Mouse (Mus musculus) midbrain, embryonic 15.5 days (tissue): ENCODE results near the gene Crocc. TPM values are rescaled to one million over a fixed set of nuclear protein-coding genes. Genes with fewer than 3 reads are reported as not detected.

ENCODE experiments used
- ATAC-seq: fragments of 200-750 bp; cut with Nextera tagmentation; replicated peaks from 2 replicates; pipeline ENCODE4 v1.8.0; 2017; ENCODE audit warnings: moderate TSS enrichment
- H3K27ac ChIP-seq: fragments of 300-500 bp; sonication (generic); 2 replicates; pipeline ENCODE4 v1.5.1; 2015; ENCODE audit warnings: mild to moderate bottlenecking, inconsistent platforms
- H3K27me3 ChIP-seq: fragments of 300-500 bp; sonication (generic); replicated peaks from 2 replicates; pipeline ENCODE4 v1.6.1; 2015; ENCODE audit warnings: inconsistent platforms
- H3K36me3 ChIP-seq: fragments of 300-500 bp; sonication (generic); replicated peaks from 2 replicates; pipeline ENCODE4 v1.6.1; 2015; ENCODE audit warnings: inconsistent platforms
- H3K4me1 ChIP-seq: fragments of 300-500 bp; sonication (generic); 2 replicates; pipeline ENCODE4 v1.6.1; 2015; ENCODE audit warnings: inconsistent platforms
- H3K4me2 ChIP-seq: fragments of 300-500 bp; sonication (generic); 2 replicates; pipeline ENCODE4 v1.6.1; 2015; ENCODE audit warnings: inconsistent platforms, mild to moderate bottlenecking, moderate library complexity
- H3K4me3 ChIP-seq: fragments of 300-500 bp; sonication (generic); 2 replicates; pipeline ENCODE4 v1.5.1; 2015; ENCODE audit warnings: mild to moderate bottlenecking, inconsistent platforms
- H3K9ac ChIP-seq: fragments of 300-500 bp; sonication (generic); 2 replicates; pipeline ENCODE4 v1.6.1; 2015; ENCODE audit warnings: mild to moderate bottlenecking, inconsistent platforms
- H3K9me3 ChIP-seq: fragments of 300-500 bp; sonication (generic); 2 replicates; pipeline ENCODE4 v1.6.1; 2016; ENCODE audit warnings: inconsistent platforms
- WGBS: fragments of 180-500 bp; shearing (Covaris S2); methylation state at CpG from one replicate; pipeline ENCODE4 v1.1.7; 2015; ENCODE audit warnings: mixed read lengths; 5-methylcytosine and 5-hydroxymethylcytosine counted together
- polyA plus RNA-seq: library from polyadenylated mRNA; unstranded; fragments of >200 nt; fragmentation: Nextera tagmentation; extraction: Ambion mirVana; gene quantifications from 2 replicates; pipeline ENCODE4 v1.2.1, GENCODE M21; 2015

Gene Crocc
- polyA plus RNA-seq, 1 experiment from 2014 or later: 7.0 TPM

DNA sequence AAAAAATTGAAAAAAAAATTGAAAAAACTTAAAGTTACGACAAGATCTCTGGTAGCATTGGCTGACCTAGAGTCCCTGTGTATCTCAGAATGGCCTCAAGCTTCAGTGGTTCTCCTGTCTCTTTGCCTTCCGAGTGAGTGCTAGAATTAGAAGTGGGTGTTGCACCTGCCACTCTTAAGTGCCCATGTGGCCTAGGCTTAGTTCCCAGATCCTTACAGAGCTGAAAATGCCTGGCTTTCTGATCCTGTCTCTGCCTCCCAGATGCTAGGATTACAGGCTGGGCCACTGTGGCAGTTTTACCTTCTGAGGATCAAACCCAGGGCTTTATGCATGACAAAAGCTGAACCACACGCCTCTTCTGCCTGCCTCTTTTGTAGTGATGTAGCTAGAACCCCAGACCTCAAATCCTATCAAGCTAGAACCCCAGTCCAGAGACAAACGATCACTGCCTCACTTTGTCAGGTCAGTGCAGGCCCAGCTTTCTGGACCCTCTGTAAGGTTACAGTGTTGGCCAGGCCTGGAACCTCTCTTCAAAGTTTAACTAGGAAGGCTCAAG, 3.8 kb upstream of the Crocc start:
- H3K27ac ChIP-seq: no peak overlapping the region
- no peak overlapping the region for H3K4me3 ChIP-seq
- H3K4me1 ChIP-seq: peaks cover 19% of the 10 kb centered on the region
- WGBS: 74% methylated on average over 4 of the region's 4 CpGs
- no peak overlapping the region for H3K9ac ChIP-seq
- peaks cover 36% of the 10 kb centered on the region for H3K36me3 ChIP-seq
- H3K27me3 ChIP-seq: no peaks in the 10 kb centered on the region
- H3K9me3 ChIP-seq: no peaks in the 10 kb centered on the region
- no peak overlapping the region for H3K4me2 ChIP-seq
- no peak for ATAC-seq

DNA sequence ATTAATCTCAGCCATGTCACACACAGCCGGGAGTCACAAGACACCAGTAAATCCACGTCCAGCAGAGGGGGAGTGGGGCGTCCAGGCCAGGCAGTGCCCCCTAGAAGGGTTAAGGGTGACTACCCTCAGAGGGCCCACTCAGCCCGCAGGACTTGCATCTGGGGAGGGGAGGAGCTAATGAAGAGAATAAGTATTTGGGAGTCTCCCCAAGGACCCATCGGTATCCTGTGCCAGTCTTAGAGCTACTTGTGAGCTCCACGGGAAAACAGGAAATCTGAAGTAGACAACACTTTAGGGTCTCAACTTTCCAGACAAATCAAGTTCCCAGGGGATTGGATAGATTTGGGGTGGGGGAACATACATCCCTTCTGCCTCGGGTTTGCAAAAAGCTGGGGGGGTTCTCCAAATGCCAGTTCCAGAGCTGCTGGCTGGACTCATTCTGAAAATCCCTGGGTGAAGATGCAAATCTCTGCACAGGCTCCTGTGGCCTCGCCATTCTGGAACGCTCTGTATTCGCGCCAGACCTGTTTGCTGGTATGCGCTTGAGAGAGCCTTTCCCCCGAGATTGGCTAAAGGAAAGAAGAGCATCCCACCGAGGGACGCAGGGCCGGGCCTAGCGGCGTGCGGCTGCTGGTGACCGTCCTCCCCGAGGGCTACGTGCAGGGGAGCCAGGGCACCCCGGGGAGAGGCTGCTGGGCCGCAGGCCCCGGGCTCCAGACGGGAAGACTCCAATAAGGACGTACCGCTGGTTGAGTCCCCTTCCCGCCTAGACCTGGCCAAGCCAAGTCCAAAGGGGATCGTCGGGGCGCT, 529 bp downstream of the Crocc start:
- Histone ChIP-seq H3K4me1 (peaks cover 21% of the 10 kb centered on the region), H3K4me2 (peak overlapping the region; percentile 77), H3K36me3 (no peaks in the 10 kb centered on the region), H3K4me3 (peak overlapping the region; percentile 58), H3K27ac (peak overlapping the region; percentile 93), H3K27me3 (no peaks in the 10 kb centered on the region), H3K9me3 (no peaks in the 10 kb centered on the region), H3K9ac (peak overlapping the region; percentile 74)
- ATAC-seq: no peak
- WGBS: 2% methylated on average over 32 of the region's 32 CpGs

DNA sequence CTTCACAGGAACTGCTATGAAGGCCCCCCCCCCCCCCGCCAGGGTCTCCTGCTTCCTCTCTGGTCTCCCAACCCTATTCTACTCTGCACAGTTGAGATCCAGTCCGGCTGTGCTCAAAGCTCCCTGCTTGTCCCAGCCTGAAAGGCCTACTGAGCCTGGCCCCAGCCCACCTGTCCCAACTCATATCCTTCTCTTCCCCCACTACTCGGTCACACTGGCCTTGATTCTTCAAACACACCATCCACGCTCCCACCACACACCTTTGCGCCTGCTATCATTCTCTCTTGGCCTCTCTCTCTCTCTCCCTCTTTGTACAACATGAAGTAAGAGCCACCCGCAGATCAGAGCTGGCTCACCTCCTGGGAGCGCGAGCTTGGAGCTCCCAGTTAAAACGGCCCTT, 1.5 kb downstream of the Crocc start:
- Histone ChIP-seq H3K36me3 (no peaks in the 10 kb centered on the region), H3K9me3 (no peaks in the 10 kb centered on the region), H3K27ac (no peak overlapping the region), H3K4me1 (peaks cover 28% of the 10 kb centered on the region), H3K27me3 (no peaks in the 10 kb centered on the region), H3K4me2 (no peak overlapping the region), H3K9ac (no peak overlapping the region), H3K4me3 (no peak overlapping the region)
- 76% methylated on average over 9 of the region's 9 CpGs for WGBS
- ATAC-seq: no peak

DNA sequence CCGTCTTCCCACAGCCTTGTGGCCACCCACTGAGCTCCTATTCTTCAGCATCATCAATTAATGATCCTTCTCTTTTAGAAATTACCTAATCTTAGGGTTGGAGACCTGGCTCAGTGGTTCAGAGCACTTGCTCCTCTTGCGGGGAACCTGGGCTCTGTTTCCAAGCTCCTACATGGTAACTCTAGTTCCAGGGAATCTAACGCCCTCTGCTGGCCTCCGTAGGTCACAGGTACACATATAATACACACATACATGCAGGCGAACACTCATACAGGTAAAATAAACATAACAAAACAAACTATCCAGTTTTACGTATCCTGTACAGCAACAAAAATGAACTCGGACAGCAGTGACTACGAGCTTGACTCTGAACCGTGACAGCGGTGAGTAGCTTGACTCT, 3.4 kb downstream of the Crocc start:
- Histone ChIP-seq H3K27me3 (no peaks in the 10 kb centered on the region), H3K27ac (no peak overlapping the region), H3K4me2 (no peak overlapping the region), H3K36me3 (no peaks in the 10 kb centered on the region), H3K9ac (no peak overlapping the region), H3K9me3 (no peaks in the 10 kb centered on the region), H3K4me3 (no peak overlapping the region), H3K4me1 (peaks cover 46% of the 10 kb centered on the region)
- no peak for ATAC-seq
- 95% methylated on average over 10 of the region's 10 CpGs for WGBS

DNA sequence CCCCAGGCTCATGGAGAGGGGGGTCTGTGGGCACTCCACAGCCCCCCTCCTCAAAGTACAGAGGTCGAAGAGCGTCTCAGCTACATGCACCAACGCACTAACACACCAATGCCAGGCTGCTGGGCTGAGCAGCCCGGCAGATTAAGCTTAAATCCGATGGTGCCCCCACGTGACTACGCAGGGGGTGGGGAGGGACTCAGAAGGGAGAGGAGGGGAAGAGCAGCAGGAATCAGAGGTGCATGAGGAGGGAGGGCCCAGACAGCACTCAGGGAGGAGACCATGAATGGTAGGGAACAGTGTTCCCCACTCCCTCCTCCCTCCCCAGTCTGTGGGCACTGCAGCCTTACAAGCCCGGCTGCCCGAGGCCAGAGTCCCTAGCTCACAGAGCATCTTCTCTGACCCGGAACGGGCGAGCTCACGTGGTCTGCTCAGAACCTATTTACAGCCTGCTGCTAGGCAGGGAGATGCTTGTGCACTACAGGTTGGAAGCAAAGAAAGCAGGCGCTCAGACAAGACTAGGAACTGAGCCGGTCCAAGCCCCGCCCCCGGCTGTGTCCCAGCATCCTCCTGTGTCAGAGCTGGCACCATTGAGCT, 6.7 kb downstream of the Crocc start:
- H3K9me3 ChIP-seq: no peaks in the 10 kb centered on the region
- peak overlapping the region; percentile 43 for H3K4me2 ChIP-seq
- H3K27me3 ChIP-seq: no peaks in the 10 kb centered on the region
- 2% methylated on average over 17 of the region's 17 CpGs for WGBS
- peaks cover 52% of the 10 kb centered on the region for H3K4me1 ChIP-seq
- H3K27ac ChIP-seq: peak overlapping the region; percentile 79
- ATAC-seq: peak; percentile 59
- peak overlapping the region; percentile 1; the same call in 1 of the 2 replicates for H3K9ac ChIP-seq
- H3K36me3 ChIP-seq: no peaks in the 10 kb centered on the region
- H3K4me3 ChIP-seq: peak overlapping the region; percentile 16

DNA sequence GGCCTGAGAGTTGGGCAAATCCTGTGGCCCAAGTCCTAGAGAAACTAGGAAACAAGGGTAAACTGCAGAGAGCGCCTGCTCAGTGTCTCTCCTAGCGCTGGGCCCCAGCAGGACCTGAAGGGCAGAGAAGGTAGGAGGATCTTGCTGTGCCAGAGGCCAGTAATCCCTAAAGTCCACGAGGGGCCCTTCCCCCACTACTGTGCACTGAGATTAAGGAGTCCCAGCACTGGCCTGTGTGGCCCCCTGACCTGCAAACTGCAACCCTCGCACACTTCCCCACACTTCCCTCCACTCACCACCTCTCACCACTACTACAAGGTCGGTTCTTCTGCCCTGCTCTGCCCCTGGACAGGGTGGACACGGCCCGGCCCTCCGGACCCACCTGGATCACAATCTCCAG, 7.2 kb downstream of the Crocc start:
- H3K9me3 ChIP-seq: no peaks in the 10 kb centered on the region
- H3K27ac ChIP-seq: peak overlapping the region; percentile 79
- peak overlapping the region; percentile 10; the same call in 1 of the 2 replicates for H3K9ac ChIP-seq
- H3K27me3 ChIP-seq: no peaks in the 10 kb centered on the region
- peak; percentile 16 for ATAC-seq
- H3K4me3 ChIP-seq: peak overlapping the region; percentile 16
- peaks cover 58% of the 10 kb centered on the region for H3K4me1 ChIP-seq
- WGBS: 13% methylated on average over 8 of the region's 8 CpGs
- H3K36me3 ChIP-seq: no peaks in the 10 kb centered on the region
- peak overlapping the region; percentile 43 for H3K4me2 ChIP-seq

DNA sequence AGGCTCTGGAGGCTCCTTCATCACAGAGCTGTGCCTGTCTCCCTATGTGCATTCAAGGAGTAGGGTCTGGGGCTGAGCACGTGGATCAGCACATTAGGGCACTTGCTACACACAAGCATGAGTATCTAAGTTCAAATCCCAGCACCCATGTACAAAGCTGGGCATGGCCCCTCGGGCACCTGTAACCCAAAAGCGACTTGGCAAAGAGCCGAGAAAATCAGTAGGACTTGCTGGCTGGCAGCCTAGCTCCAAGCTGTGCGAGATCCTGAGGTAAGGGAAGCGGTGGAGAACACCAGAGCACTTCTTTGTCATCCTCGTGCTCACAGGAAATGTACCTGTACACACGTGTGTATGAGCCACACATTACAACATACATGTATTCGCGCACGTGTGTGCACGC, 7.9 kb downstream of the Crocc start:
- Histone ChIP-seq H3K4me3 (no peak overlapping the region), H3K36me3 (no peaks in the 10 kb centered on the region), H3K27me3 (no peaks in the 10 kb centered on the region), H3K4me2 (peak overlapping the region; percentile 43; the same call in 1 of the 2 replicates), H3K9me3 (no peaks in the 10 kb centered on the region), H3K27ac (peak overlapping the region; percentile 79), H3K9ac (no peak overlapping the region), H3K4me1 (peaks cover 65% of the 10 kb centered on the region)
- no peak for ATAC-seq
- 71% methylated on average over 12 of the region's 12 CpGs for WGBS

DNA sequence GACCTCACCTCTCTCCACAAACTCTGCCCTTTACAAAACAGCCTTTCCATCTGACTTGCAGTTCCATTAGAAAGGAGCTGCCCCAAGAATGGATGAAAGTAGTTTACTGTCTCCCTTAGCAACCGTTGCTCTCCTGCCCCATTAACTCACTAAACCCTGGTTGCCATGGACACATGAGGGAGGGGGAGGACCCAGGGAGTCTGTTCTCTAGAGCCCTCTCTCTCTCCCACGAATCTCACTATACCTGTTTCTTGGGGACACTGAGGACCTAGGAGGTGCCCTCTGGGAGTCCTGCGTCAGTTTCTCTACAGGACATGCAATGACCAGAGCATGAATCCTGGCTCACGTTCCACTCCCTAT, 10.9 kb downstream of the Crocc start:
- ATAC-seq: peak; percentile 69
- WGBS: 9% methylated on average over 4 of the region's 4 CpGs
- H3K4me1 ChIP-seq: peaks cover 73% of the 10 kb centered on the region

DNA sequence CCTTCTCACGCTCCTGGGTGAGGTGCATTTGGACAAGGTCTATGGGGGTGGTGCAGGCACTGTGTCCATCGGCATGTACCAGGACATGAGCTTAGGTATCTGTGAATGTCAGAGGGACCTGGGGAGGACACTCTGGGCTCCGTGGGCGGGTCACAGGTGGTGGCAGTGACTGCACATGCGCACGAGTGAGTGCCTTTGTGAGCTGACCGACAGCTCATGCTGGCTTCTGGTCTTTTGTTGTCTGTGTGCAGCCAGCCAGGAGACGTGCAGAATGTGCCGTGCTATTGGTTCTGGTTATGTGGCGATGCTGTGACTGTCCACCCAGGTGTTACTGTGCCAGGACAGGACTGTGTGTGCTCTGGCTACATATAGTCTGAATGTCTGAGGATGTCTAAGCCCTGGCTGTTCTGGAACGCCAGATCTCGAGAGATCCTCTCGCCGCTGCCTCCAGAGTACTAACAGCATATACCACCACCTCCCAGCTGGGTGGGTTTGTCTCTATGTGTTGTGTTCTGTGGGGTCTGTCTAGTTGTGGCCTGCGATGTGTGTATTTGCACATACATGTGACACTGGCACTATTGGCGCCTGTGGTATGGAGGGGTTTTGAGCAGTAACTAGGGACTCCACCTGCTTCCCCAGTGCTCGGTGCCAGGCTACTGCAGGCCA, 11.4 kb downstream of the Crocc start:
- ATAC-seq: peak; percentile 30
- Histone ChIP-seq H3K4me3 (0 out of 2 replicates have a peak overlapping the region, but pooled peaks have one; percentile 8), H3K9ac (peak overlapping the region; percentile 18; the same call in 1 of the 2 replicates), H3K36me3 (no peaks in the 10 kb centered on the region), H3K27ac (peak overlapping the region; percentile 95), H3K27me3 (no peaks in the 10 kb centered on the region), H3K9me3 (no peaks in the 10 kb centered on the region), H3K4me1 (peaks cover 68% of the 10 kb centered on the region), H3K4me2 (peak overlapping the region; percentile 35)
- 17% methylated on average over 17 of the region's 17 CpGs for WGBS

More for the DNA sequence above, 10.9 kb downstream of the Crocc start:
- H3K27ac ChIP-seq: peak overlapping the region; percentile 95
- no peaks in the 10 kb centered on the region for H3K27me3 ChIP-seq
- peak overlapping the region; percentile 23; the same call in 1 of the 2 replicates for H3K9ac ChIP-seq
- H3K4me3 ChIP-seq: 0 out of 2 replicates have a peak overlapping the region, but pooled peaks have one; percentile 8
- peak overlapping the region; percentile 35 for H3K4me2 ChIP-seq
- H3K9me3 ChIP-seq: no peaks in the 10 kb centered on the region
- H3K36me3 ChIP-seq: no peaks in the 10 kb centered on the region

DNA sequence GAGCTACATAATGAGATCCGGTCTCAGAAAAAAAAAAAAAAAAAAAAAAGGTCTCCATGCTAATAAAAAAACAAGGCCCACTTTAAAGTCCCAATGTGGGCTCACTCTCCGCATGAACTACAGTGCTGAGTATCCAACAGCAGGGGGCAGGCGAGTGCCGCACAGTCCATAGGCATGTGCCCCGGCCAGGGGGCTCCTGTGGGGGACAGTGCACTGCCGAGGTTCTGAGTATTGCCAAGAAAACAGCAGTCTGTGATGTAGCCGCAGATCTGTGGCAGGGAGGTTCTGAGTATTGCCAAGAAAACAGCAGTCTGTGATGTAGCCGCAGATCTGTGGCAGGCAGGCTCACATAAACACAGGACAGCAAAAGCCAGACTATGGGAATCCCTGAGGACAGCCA, 15.5 kb downstream of the Crocc start:
- peak overlapping the region; percentile 49; the same call in 1 of the 2 replicates for H3K27ac ChIP-seq
- H3K4me3 ChIP-seq: no peak overlapping the region
- H3K9ac ChIP-seq: no peak overlapping the region
- WGBS: 14% methylated on average over 8 of the region's 8 CpGs
- no peaks in the 10 kb centered on the region for H3K36me3 ChIP-seq
- H3K4me2 ChIP-seq: no peak overlapping the region
- peaks cover 33% of the 10 kb centered on the region for H3K4me1 ChIP-seq
- H3K27me3 ChIP-seq: no peaks in the 10 kb centered on the region
- ATAC-seq: no peak
- no peaks in the 10 kb centered on the region for H3K9me3 ChIP-seq

DNA sequence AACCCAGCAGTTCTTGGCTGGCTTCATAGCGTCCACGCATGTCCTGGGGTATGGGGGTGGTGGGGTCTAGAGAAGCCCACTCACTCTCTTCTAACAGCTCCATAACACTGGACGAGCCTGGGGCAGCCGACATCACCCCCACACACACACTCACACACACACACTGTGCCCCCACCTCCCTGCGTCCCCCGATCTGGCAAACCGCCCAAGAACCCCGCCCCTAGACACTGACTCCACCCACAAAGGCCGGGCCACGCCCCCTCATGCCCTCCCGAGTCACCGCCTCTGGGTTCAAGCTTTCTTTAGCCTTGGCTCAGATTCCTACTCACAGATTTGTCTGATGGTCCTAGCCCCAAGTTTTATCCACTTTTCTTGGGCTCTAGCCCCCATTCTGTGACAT, 19.2 kb downstream of the Crocc start:
- Histone ChIP-seq H3K27ac (no peak overlapping the region), H3K4me1 (0 out of 2 replicates have a peak, but pooled peaks cover 3% of the 10 kb centered on the region), H3K4me3 (no peak overlapping the region), H3K27me3 (no peaks in the 10 kb centered on the region), H3K36me3 (no peaks in the 10 kb centered on the region), H3K9ac (no peak overlapping the region), H3K9me3 (no peaks in the 10 kb centered on the region), H3K4me2 (no peak overlapping the region)
- WGBS: 58% methylated on average over 12 of the region's 12 CpGs
- ATAC-seq: 0 out of 2 replicates have a peak, but pooled peaks have one; percentile 5
